Mouse (Mus musculus) myocyte (in vitro differentiated cells): ENCODE data around the gene Grik4.

Experiments used
- E2F4 ChIP-seq: IDR thresholded peaks from one replicate; pipeline ENCODE4 v1.6.1; 2011; ENCODE audit warnings: mild to moderate bottlenecking, control low read depth, moderate library complexity; ENCODE audit not compliant: insufficient read depth
- MAX ChIP-seq: IDR thresholded peaks from one replicate; pipeline ENCODE4 v1.6.1; 2011; ENCODE audit warnings: low read depth, mild to moderate bottlenecking, control low read depth
- MYOD1 ChIP-seq, 3 experiments: IDR thresholded peaks; one replicate each; pipeline ENCODE4 v1.6.1; 2011; ENCODE audit warnings: control low read depth in 2 of 3, low read depth in 2 of 3, mild to moderate bottlenecking in 2 of 3, moderate library complexity in 1 of 3; ENCODE audit not compliant: insufficient read length in 2 of 3, control insufficient read depth in 1 of 3
- POLR2A ChIP-seq: IDR thresholded peaks from one replicate; pipeline ENCODE4 v1.6.1; 2011; ENCODE audit warnings: low read depth, mild to moderate bottlenecking, control low read depth, moderate library complexity; ENCODE audit not compliant: insufficient read length
- POLR2AphosphoS2 ChIP-seq: IDR thresholded peaks from one replicate; pipeline ENCODE4 v1.6.1; 2011; ENCODE audit warnings: low read depth, control low read depth; ENCODE audit not compliant: insufficient read length
- REST ChIP-seq: IDR thresholded peaks from one replicate; pipeline ENCODE4 v1.6.1; 2011; ENCODE audit warnings: mild to moderate bottlenecking, control low read depth, moderate library complexity; ENCODE audit not compliant: insufficient read depth, insufficient read length
- SRF ChIP-seq: IDR thresholded peaks from one replicate; pipeline ENCODE4 v1.6.1; 2011; ENCODE audit warnings: low read depth; ENCODE audit not compliant: control insufficient read depth, insufficient read length
- TCF12 ChIP-seq: IDR thresholded peaks from one replicate; pipeline ENCODE4 v1.6.1; 2011; ENCODE audit warnings: mild to moderate bottlenecking, control low read depth; ENCODE audit not compliant: poor library complexity, insufficient read depth, severe bottlenecking
- TCF3 ChIP-seq: IDR thresholded peaks from one replicate; pipeline ENCODE4 v1.6.1; 2011; ENCODE audit warnings: low read depth, control low read depth; ENCODE audit not compliant: insufficient read length
- USF1 ChIP-seq: IDR thresholded peaks from one replicate; pipeline ENCODE4 v1.6.1; 2011; ENCODE audit warnings: low read depth, mild to moderate bottlenecking, control low read depth, moderate library complexity

DNA sequence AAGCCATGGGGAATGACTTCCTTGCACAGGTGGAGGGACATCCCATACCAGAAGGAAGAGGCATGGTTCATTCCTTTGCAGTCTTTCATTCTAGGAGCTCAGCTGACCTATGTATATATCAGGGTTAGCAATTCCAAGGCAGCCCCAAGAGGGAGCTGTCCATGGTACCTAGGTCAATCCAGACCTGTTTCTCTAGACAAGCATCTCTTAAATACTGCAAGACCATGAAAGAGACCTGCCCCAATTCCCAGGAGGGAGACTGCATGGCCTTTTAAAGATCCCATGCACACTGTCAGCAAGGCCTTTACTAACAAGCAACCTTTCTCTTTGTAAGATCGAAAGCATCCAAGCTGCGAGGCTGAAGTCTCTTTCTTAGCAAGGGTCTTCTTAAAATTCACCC is 291.5 kb downstream of the Grik4 start:
- TF ChIP-seq MAX (no peak), POLR2A (no peak), SRF (no peak), TCF12 (no peak), E2F4 (no peak), USF1 (no peak), MYOD1 (IDR thresholded peaks at IDR 0.05; ENCODE audit: control insufficient read depth in 1 of 3, insufficient read length in 2 of 3, low read depth in 2 of 3) (no peak), POLR2AphosphoS2 (no peak), REST (peak; percentile 59), TCF3 (no peak)
